Mouse (Mus musculus): ENCODE measurements around the gene Kdm2a. TPM values are rescaled to one million over a fixed set of nuclear protein-coding genes. Genes with fewer than 3 reads are reported as not detected.
A peak's percentile ranks its signal among the peaks of the same experiment; 100 is the strongest.

Gene Kdm2a
- polyA plus RNA-seq, 1 experiment from 2014 or later, result 48.3 TPM

GRCm38 (mm10) chr19:4309302-4309701 is 88.8 kb downstream of the Kdm2a start:
- no peak overlapping the region for H3K27ac ChIP-seq (replicated peaks; ENCODE audit: low read depth, low read length)
- 93% methylated on average over 4 of the region's 4 CpGs for WGBS
- H3K4me2 ChIP-seq (ENCODE audit: low read depth, low read length), result no peak overlapping the region
- 0 out of 2 replicates have a peak, but pooled peaks cover 11% of the 10 kb centered on the region for H3K36me3 ChIP-seq (ENCODE audit: control insufficient read depth, insufficient read depth, low read length)
- no peaks in the 10 kb centered on the region for H3K27me3 ChIP-seq (replicated peaks; ENCODE audit: control insufficient read depth, insufficient read depth, low read length)
- H3K4me1 ChIP-seq (ENCODE audit: control insufficient read depth, insufficient read depth, low read length), result peaks cover 13% of the 10 kb centered on the region
- no peaks in the 10 kb centered on the region for H3K9me3 ChIP-seq (ENCODE audit: control insufficient read depth, low read length)
- no peak overlapping the region for H3K4me3 ChIP-seq (ENCODE audit: low read depth, low read length)
- ATAC-seq (ENCODE audit: low read depth) (no peak), DNase-seq (ENCODE audit: low spot score) (no peak)
- no peak overlapping the region for H3K9ac ChIP-seq (ENCODE audit: low read depth, low read length)

- H3K27ac ChIP-seq (replicated peaks; ENCODE audit: low read depth, low read length), result peak within 1 kb of the TSS; percentile 89
- WGBS, result 0% methylated on average over 8 of the region's 46 CpGs
- peak within 1 kb of the TSS; percentile 98 for H3K9ac ChIP-seq (ENCODE audit: low read depth, low read length)
- ATAC-seq (ENCODE audit: low read depth) (peak; percentile 81), DNase-seq (ENCODE audit: low spot score) (peak; percentile 66)
- no peaks in the 10 kb centered on the region for H3K36me3 ChIP-seq (ENCODE audit: control insufficient read depth, insufficient read depth, low read length)
- H3K9me3 ChIP-seq (ENCODE audit: control insufficient read depth, low read length), result no peaks in the 10 kb centered on the region
- H3K4me2 ChIP-seq (ENCODE audit: low read depth, low read length), result peak within 1 kb of the TSS; percentile 84
- peaks cover 44% of the 10 kb centered on the region for H3K4me1 ChIP-seq (ENCODE audit: control insufficient read depth, insufficient read depth, low read length)
- H3K27me3 ChIP-seq (replicated peaks; ENCODE audit: control insufficient read depth, insufficient read depth, low read length), result no peaks in the 10 kb centered on the region
- H3K4me3 ChIP-seq (ENCODE audit: low read depth, low read length), result peak within 1 kb of the TSS; percentile 95
These were observed 91.9 kb downstream of the Kdm2a start, which contains the start of gene Grk2 for GRCm38 (mm10) chr19:4306190-4306577. Grk2 (minus strand) TSS chr19:4306222.

- Histone ChIP-seq H3K36me3 (ENCODE audit: control insufficient read depth, insufficient read depth, low read length) (no peaks in the 10 kb centered on the region), H3K4me2 (ENCODE audit: low read depth, low read length) (peak overlapping the region; percentile 84), H3K27me3 (replicated peaks; ENCODE audit: control insufficient read depth, insufficient read depth, low read length) (no peaks in the 10 kb centered on the region), H3K4me3 (ENCODE audit: low read depth, low read length) (peak overlapping the region; percentile 95), H3K9me3 (ENCODE audit: control insufficient read depth, low read length) (no peaks in the 10 kb centered on the region), H3K9ac (ENCODE audit: low read depth, low read length) (peak overlapping the region; percentile 98), H3K27ac (replicated peaks; ENCODE audit: low read depth, low read length) (peak overlapping the region; percentile 89), H3K4me1 (ENCODE audit: control insufficient read depth, insufficient read depth, low read length) (peaks cover 49% of the 10 kb centered on the region)
- 1% methylated on average over 8 of the region's 68 CpGs for WGBS
- DNase-seq (ENCODE audit: low spot score) (peak; percentile 51), ATAC-seq (ENCODE audit: low read depth) (peak; percentile 66)
These were observed 92.4 kb downstream of the Kdm2a start for GRCm38 (mm10) chr19:4305491-4306189.

DNA sequence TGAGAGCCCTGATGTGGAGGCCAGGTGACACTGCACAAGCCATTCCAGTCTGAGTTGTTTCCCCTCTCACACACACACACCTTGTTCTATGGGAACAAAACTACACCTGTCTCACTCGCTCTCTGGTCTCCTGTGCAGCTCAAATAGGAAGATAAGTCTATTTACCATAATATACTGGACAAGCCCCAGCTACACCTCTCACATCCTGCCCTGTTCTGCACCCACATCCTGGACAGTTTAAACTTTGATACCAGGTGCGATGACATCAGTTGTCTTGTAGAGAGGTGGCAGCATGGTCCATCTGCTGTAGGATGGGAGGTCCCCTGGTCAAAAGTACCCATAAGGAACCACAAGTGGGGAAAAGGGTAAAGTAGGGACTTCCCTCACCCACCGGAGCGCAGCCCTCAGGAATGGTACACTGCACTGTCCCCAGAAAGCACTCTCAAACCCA is 93.2 kb downstream of the Kdm2a start:
- Histone ChIP-seq H3K9me3 (ENCODE audit: control insufficient read depth, low read length) (no peaks in the 10 kb centered on the region), H3K27ac (replicated peaks; ENCODE audit: low read depth, low read length) (peak overlapping the region; percentile 28; the same call in 1 of the 2 replicates), H3K4me1 (ENCODE audit: control insufficient read depth, insufficient read depth, low read length) (peaks cover 55% of the 10 kb centered on the region), H3K36me3 (ENCODE audit: control insufficient read depth, insufficient read depth, low read length) (no peaks in the 10 kb centered on the region), H3K9ac (ENCODE audit: low read depth, low read length) (peak overlapping the region; percentile 98), H3K4me3 (ENCODE audit: low read depth, low read length) (peak overlapping the region; percentile 95), H3K27me3 (replicated peaks; ENCODE audit: control insufficient read depth, insufficient read depth, low read length) (no peaks in the 10 kb centered on the region), H3K4me2 (ENCODE audit: low read depth, low read length) (peak overlapping the region; percentile 84)
- no peak for ATAC-seq (ENCODE audit: low read depth)
- 53% methylated on average over 4 of the region's 4 CpGs for WGBS
- no peak for DNase-seq (ENCODE audit: low spot score)

- WGBS, result 65% methylated on average over 5 of the region's 5 CpGs
- ATAC-seq (ENCODE audit: low read depth) (no peak), DNase-seq (ENCODE audit: low spot score) (no peak)
- peak overlapping the region; percentile 98; the same call in 1 of the 2 replicates for H3K9ac ChIP-seq (ENCODE audit: low read depth, low read length)
- H3K4me2 ChIP-seq (ENCODE audit: low read depth, low read length), result peak overlapping the region; percentile 84
- no peaks in the 10 kb centered on the region for H3K27me3 ChIP-seq (replicated peaks; ENCODE audit: control insufficient read depth, insufficient read depth, low read length)
- H3K4me3 ChIP-seq (ENCODE audit: low read depth, low read length), result peak overlapping the region; percentile 95
- no peaks in the 10 kb centered on the region for H3K9me3 ChIP-seq (ENCODE audit: control insufficient read depth, low read length)
- 0 out of 2 replicates have a peak overlapping the region, but pooled peaks have one; percentile 28 for H3K27ac ChIP-seq (replicated peaks; ENCODE audit: low read depth, low read length)
- no peaks in the 10 kb centered on the region for H3K36me3 ChIP-seq (ENCODE audit: control insufficient read depth, insufficient read depth, low read length)
- peaks cover 57% of the 10 kb centered on the region for H3K4me1 ChIP-seq (ENCODE audit: control insufficient read depth, insufficient read depth, low read length)
These were observed 93.7 kb downstream of the Kdm2a start for GRCm38 (mm10) chr19:4304251-4304821.

GRCm38 (mm10) chr19:4303640-4303995 is 94.5 kb downstream of the Kdm2a start:
- no peak for ATAC-seq (ENCODE audit: low read depth)
- Histone ChIP-seq H3K9me3 (ENCODE audit: control insufficient read depth, low read length) (no peaks in the 10 kb centered on the region), H3K4me3 (ENCODE audit: low read depth, low read length) (no peak overlapping the region), H3K27ac (replicated peaks; ENCODE audit: low read depth, low read length) (no peak overlapping the region), H3K27me3 (replicated peaks; ENCODE audit: control insufficient read depth, insufficient read depth, low read length) (no peaks in the 10 kb centered on the region), H3K4me2 (ENCODE audit: low read depth, low read length) (peak overlapping the region; percentile 84; the same call in 1 of the 2 replicates), H3K36me3 (ENCODE audit: control insufficient read depth, insufficient read depth, low read length) (no peaks in the 10 kb centered on the region), H3K9ac (ENCODE audit: low read depth, low read length) (no peak overlapping the region), H3K4me1 (ENCODE audit: control insufficient read depth, insufficient read depth, low read length) (peaks cover 57% of the 10 kb centered on the region)
- WGBS, result 90% methylated on average over 5 of the region's 5 CpGs
- DNase-seq (ENCODE audit: low spot score), result no peak

- H3K27ac ChIP-seq (replicated peaks; ENCODE audit: low read depth, low read length), result peak overlapping the region; percentile 85; the same call in 1 of the 2 replicates
- ATAC-seq (ENCODE audit: low read depth), result no peak
- peak; percentile 13 for DNase-seq (ENCODE audit: low spot score)
- H3K4me2 ChIP-seq (ENCODE audit: low read depth, low read length), result peak overlapping the region; percentile 84
- WGBS, result 74% methylated on average over 7 of the region's 7 CpGs
- no peaks in the 10 kb centered on the region for H3K9me3 ChIP-seq (ENCODE audit: control insufficient read depth, low read length)
- peak overlapping the region; percentile 41 for H3K9ac ChIP-seq (ENCODE audit: low read depth, low read length)
- 0 out of 2 replicates have a peak, but pooled peaks cover 1% of the 10 kb centered on the region for H3K36me3 ChIP-seq (ENCODE audit: control insufficient read depth, insufficient read depth, low read length)
- H3K4me1 ChIP-seq (ENCODE audit: control insufficient read depth, insufficient read depth, low read length), result peaks cover 57% of the 10 kb centered on the region
- 0 out of 2 replicates have a peak overlapping the region, but pooled peaks have one; percentile 18 for H3K4me3 ChIP-seq (ENCODE audit: low read depth, low read length)
- no peaks in the 10 kb centered on the region for H3K27me3 ChIP-seq (replicated peaks; ENCODE audit: control insufficient read depth, insufficient read depth, low read length)
These were observed 95.0 kb downstream of the Kdm2a start for GRCm38 (mm10) chr19:4302936-4303639.

Measured in embryonic facial prominence, embryonic 14.5 days (tissue).